Mouse (Mus musculus) embryonic facial prominence, embryonic 13.5 days (tissue): ENCODE data around the gene Sh3pxd2b. TPM values are rescaled to one million over a fixed set of nuclear protein-coding genes. Genes with fewer than 3 reads are reported as not detected.
"Not testable (repeated sequence)": the region's sequence is repeated elsewhere in the genome, so short reads cannot be mapped to it uniquely, and the experiment has no call there.

Experiments used
- ATAC-seq: fragments of 200-750 bp; cut with Nextera tagmentation; 2 replicates; pipeline ENCODE4 v1.8.0; 2017; ENCODE audit warnings: low read depth; ENCODE audit not compliant: insufficient number of reproducible peaks, insufficient read depth, low FRiP score, low TSS enrichment
- H3K27ac ChIP-seq: fragments of 300-500 bp; sonication (generic); 2 replicates; pipeline ENCODE4 v1.5.1; 2015; ENCODE audit warnings: moderate library complexity, mild to moderate bottlenecking, inconsistent platforms
- H3K27me3 ChIP-seq: fragments of 300-500 bp; sonication (generic); 2 replicates; pipeline ENCODE4 v1.6.1; 2015; ENCODE audit warnings: mild to moderate bottlenecking, inconsistent platforms
- H3K36me3 ChIP-seq: fragments of 300-500 bp; sonication (generic); 2 replicates; pipeline ENCODE4 v1.6.1; 2015; ENCODE audit warnings: mild to moderate bottlenecking, inconsistent platforms
- H3K4me1 ChIP-seq: fragments of 300-500 bp; sonication (generic); 2 replicates; pipeline ENCODE4 v1.6.1; 2015; ENCODE audit warnings: inconsistent platforms
- H3K4me2 ChIP-seq: fragments of 300-500 bp; sonication (generic); 2 replicates; pipeline ENCODE4 v1.6.1; 2015; ENCODE audit warnings: moderate library complexity, mild to moderate bottlenecking, inconsistent platforms
- H3K4me3 ChIP-seq: fragments of 300-500 bp; sonication (generic); 2 replicates; pipeline ENCODE4 v1.5.1; 2015; ENCODE audit warnings: mild to moderate bottlenecking, inconsistent platforms
- H3K9ac ChIP-seq: fragments of 300-500 bp; sonication (generic); 2 replicates; pipeline ENCODE4 v1.6.1; 2015; ENCODE audit warnings: mild to moderate bottlenecking, inconsistent platforms
- H3K9me3 ChIP-seq: fragments of 300-500 bp; sonication (generic); 2 replicates; pipeline ENCODE4 v1.6.1; 2016; ENCODE audit warnings: inconsistent platforms
- WGBS: fragments of 180-500 bp; shearing (Covaris S2); methylation state at CpG from one replicate; pipeline ENCODE4 v1.1.7; 2015; ENCODE audit warnings: mixed read lengths; 5-methylcytosine and 5-hydroxymethylcytosine counted together
- polyA plus RNA-seq: library from polyadenylated mRNA; unstranded; fragments of >200 nt; fragmentation: Nextera tagmentation; extraction: Ambion mirVana; gene quantifications from 2 replicates; pipeline ENCODE4 v1.2.1, GENCODE M21; 2015

Sh3pxd2b gene
- 29.4 and 30.1 TPM in 2 replicates for polyA plus RNA-seq

GRCm38 (mm10) chr11:32347607-32348432 lies at the start of gene Sh3pxd2b:
Gene Sh3pxd2b, plus strand, starts transcription at chr11:32347820.
- Histone ChIP-seq H3K9me3 (0 out of 2 replicates have a peak, but pooled peaks cover 7% of the 10 kb centered on the region), H3K36me3 (peaks cover 24% of the 10 kb centered on the region), H3K4me2 (peak within 1 kb of the TSS; percentile 92), H3K27me3 (no peaks in the 10 kb centered on the region), H3K4me3 (peak within 1 kb of the TSS; percentile 79), H3K27ac (peak within 1 kb of the TSS; percentile 90), H3K9ac (peak within 1 kb of the TSS; percentile 96), H3K4me1 (peaks cover 33% of the 10 kb centered on the region)
- under 1% methylated on average over 83 of the region's 86 CpGs for WGBS
- ATAC-seq = peak; percentile 79

GRCm38 (mm10) chr11:32297866-32298531 lies 49.6 kb upstream of the Sh3pxd2b start:
- Histone ChIP-seq H3K36me3 (no peaks in the 10 kb centered on the region), H3K4me2 (no peak overlapping the region), H3K27ac (no peak overlapping the region), H3K27me3 (peaks cover 28% of the 10 kb centered on the region), H3K4me3 (no peak overlapping the region), H3K9me3 (no peaks in the 10 kb centered on the region), H3K9ac (no peak overlapping the region), H3K4me1 (no peaks in the 10 kb centered on the region)
- ATAC-seq = no peak
- 93% methylated on average over 1 of the region's 1 CpGs for WGBS

- Histone ChIP-seq H3K4me3 (no peak overlapping the region), H3K27me3 (peaks cover 28% of the 10 kb centered on the region), H3K9ac (no peak overlapping the region), H3K27ac (no peak overlapping the region), H3K36me3 (no peaks in the 10 kb centered on the region), H3K4me1 (no peaks in the 10 kb centered on the region), H3K4me2 (no peak overlapping the region), H3K9me3 (no peaks in the 10 kb centered on the region)
- ATAC-seq = no peak
- WGBS = 97% methylated on average over 2 of the region's 2 CpGs
Observed at GRCm38 (mm10) chr11:32298532-32298918, 49.1 kb upstream of the Sh3pxd2b start.

- H3K9me3 ChIP-seq, ATAC-seq, H3K27ac ChIP-seq, H3K9ac ChIP-seq, H3K4me1 ChIP-seq, H3K36me3 ChIP-seq: not testable (repeated sequence)
- WGBS = 5% methylated on average over 16 of the region's 16 CpGs
- Histone ChIP-seq H3K27me3 (peaks cover 22% of the 10 kb centered on the region), H3K4me2 (peak within 1 kb of the TSS; percentile 52), H3K4me3 (peak within 1 kb of the TSS; percentile 23)
Observed at GRCm38 (mm10) chr11:32299865-32300264, 47.8 kb upstream of the Sh3pxd2b start, which contains the start of gene Hbq1a. Gene Hbq1a, plus strand, starts transcription at chr11:32300069.

- WGBS = 50% methylated on average over 15 of the region's 17 CpGs
- ATAC-seq = 0 out of 2 replicates have a peak, but pooled peaks have one; percentile 30
Observed at GRCm38 (mm10) chr11:32300279-32301267, 47.0 kb upstream of the Sh3pxd2b start.

GRCm38 (mm10) chr11:32301506-32301905 lies 46.1 kb upstream of the Sh3pxd2b start:
- Histone ChIP-seq H3K4me2 (no peak overlapping the region), H3K4me3 (no peak overlapping the region), H3K9me3 (no peaks in the 10 kb centered on the region), H3K36me3 (no peaks in the 10 kb centered on the region), H3K4me1 (no peaks in the 10 kb centered on the region), H3K27me3 (peaks cover 20% of the 10 kb centered on the region), H3K9ac (no peak overlapping the region), H3K27ac (no peak overlapping the region)
- no peak for ATAC-seq
- 73% methylated on average over 1 of the region's 1 CpGs for WGBS

More at GRCm38 (mm10) chr11:32300279-32301267, 47.0 kb upstream of the Sh3pxd2b start:
- Histone ChIP-seq H3K4me3 (peak overlapping the region; percentile 23), H3K27ac (no peak overlapping the region), H3K27me3 (peaks cover 20% of the 10 kb centered on the region), H3K36me3 (no peaks in the 10 kb centered on the region), H3K4me1 (no peaks in the 10 kb centered on the region), H3K9me3 (no peaks in the 10 kb centered on the region), H3K9ac (no peak overlapping the region), H3K4me2 (peak overlapping the region; percentile 52)

- Histone ChIP-seq H3K4me3 (no peak overlapping the region), H3K9me3 (no peaks in the 10 kb centered on the region), H3K27me3 (peaks cover 20% of the 10 kb centered on the region), H3K4me1 (no peaks in the 10 kb centered on the region), H3K4me2 (no peak overlapping the region), H3K27ac (no peak overlapping the region), H3K36me3 (no peaks in the 10 kb centered on the region), H3K9ac (no peak overlapping the region)
- ATAC-seq = no peak
- WGBS = 42% methylated on average over 2 of the region's 2 CpGs
Observed at GRCm38 (mm10) chr11:32302824-32303419, 44.7 kb upstream of the Sh3pxd2b start.

GRCm38 (mm10) chr11:32303455-32303854 lies 44.2 kb upstream of the Sh3pxd2b start:
- no peak overlapping the region for H3K4me2 ChIP-seq
- H3K36me3 ChIP-seq = no peaks in the 10 kb centered on the region
- H3K4me3 ChIP-seq = no peak overlapping the region
- ATAC-seq = no peak
- WGBS = 86% methylated on average over 1 of the region's 1 CpGs
- H3K27me3 ChIP-seq = peaks cover 20% of the 10 kb centered on the region
- no peak overlapping the region for H3K9ac ChIP-seq
- no peaks in the 10 kb centered on the region for H3K4me1 ChIP-seq
- H3K27ac ChIP-seq = no peak overlapping the region
- H3K9me3 ChIP-seq = no peaks in the 10 kb centered on the region

GRCm38 (mm10) chr11:32307006-32307405 lies 40.6 kb upstream of the Sh3pxd2b start:
- WGBS = 79% methylated on average over 1 of the region's 1 CpGs
- no peak for ATAC-seq

GRCm38 (mm10) chr11:32309446-32309845 lies 38.2 kb upstream of the Sh3pxd2b start:
- Histone ChIP-seq H3K4me2 (no peak overlapping the region), H3K27ac (no peak overlapping the region), H3K36me3 (no peaks in the 10 kb centered on the region), H3K27me3 (no peaks in the 10 kb centered on the region), H3K9me3 (no peaks in the 10 kb centered on the region), H3K4me1 (no peaks in the 10 kb centered on the region), H3K9ac (no peak overlapping the region), H3K4me3 (no peak overlapping the region)
- 59% methylated on average over 4 of the region's 4 CpGs for WGBS
- no peak for ATAC-seq

More at GRCm38 (mm10) chr11:32307006-32307405, 40.6 kb upstream of the Sh3pxd2b start:
- Histone ChIP-seq H3K4me2 (no peak overlapping the region), H3K27ac (no peak overlapping the region), H3K9me3 (no peaks in the 10 kb centered on the region), H3K4me3 (no peak overlapping the region), H3K9ac (no peak overlapping the region), H3K4me1 (no peaks in the 10 kb centered on the region), H3K27me3 (peaks cover 3% of the 10 kb centered on the region; the same call in 1 of the 2 replicates), H3K36me3 (no peaks in the 10 kb centered on the region)
